Mouse (Mus musculus) left cerebral cortex, adult 8-10 months (tissue): Measurements from ENCODE around the gene Plg. TPM values are rescaled to one million over a fixed set of nuclear protein-coding genes. Genes with fewer than 3 reads are reported as not detected.

ENCODE experiments used
- DNase-seq, 2 experiments: peaks; one replicate each; pipeline ENCODE4 v3.0.0; 2022; ENCODE audit warnings: low spot score in 2 of 2
- total RNA-seq, 4 experiments: library from RNA; stranded (reverse); gene quantifications; 2 replicates each; pipeline ENCODE4 v1.2.4; 2022

Plg gene
- total RNA-seq, 4 experiments from 2014 or later: 0.13 to 0.53 (median 0.16) TPM; not detected in 1

DNA sequence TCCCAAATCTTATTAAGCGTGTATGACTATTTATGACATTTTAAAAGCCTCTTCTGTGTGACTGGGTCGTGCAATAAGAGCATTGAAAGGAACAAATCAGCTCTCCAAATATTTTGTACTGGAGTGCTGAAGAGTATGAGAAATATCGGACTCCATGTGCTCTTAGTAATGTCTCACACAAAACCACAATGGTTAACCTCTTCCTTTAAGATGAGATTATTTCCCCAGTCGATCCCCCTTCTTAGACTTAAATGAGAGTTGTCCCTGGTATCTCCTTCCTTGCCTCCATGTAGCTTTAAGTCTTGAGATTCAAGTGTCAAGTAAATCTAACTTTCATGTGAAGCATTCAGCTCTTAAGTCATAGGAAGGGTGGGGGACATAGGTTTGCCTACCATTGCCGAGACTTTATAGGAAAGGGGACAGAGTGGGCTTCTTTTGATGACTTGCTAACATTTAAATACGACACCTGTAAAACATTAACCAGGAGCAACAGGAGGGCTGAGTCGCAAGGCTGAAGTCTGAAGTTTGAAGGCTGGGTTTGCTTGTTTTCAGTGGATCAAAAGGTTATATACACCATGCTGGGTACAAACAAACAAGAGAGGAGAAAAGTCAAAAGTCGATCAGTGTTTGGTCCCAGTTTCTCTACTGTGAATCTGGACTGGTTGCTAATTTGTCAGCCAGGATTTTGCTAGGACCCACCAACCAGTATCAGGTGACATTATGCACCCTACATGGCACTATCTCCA lies 6.8 kb downstream of the Plg start:
- no peak for DNase-seq

DNA sequence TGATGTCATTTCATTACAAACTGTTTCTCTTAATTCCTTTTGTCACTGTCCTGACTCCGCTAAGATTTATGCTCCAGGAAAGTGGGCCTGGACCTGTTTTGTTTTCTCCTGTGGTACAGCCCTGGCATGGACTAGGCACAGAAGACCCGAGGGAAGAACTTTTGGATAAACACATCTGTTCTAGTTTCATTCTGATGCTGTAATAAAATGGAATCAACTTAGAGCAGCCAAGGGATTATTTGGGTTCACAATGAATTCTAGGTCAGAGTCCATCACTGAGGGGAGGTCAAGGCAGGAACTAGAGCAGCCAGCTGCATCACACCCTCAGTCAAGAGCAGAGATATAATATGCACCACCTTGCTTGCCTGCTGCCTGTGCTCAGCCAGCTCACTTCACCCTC lies 9.4 kb downstream of the Plg start:
- no peak for DNase-seq

DNA sequence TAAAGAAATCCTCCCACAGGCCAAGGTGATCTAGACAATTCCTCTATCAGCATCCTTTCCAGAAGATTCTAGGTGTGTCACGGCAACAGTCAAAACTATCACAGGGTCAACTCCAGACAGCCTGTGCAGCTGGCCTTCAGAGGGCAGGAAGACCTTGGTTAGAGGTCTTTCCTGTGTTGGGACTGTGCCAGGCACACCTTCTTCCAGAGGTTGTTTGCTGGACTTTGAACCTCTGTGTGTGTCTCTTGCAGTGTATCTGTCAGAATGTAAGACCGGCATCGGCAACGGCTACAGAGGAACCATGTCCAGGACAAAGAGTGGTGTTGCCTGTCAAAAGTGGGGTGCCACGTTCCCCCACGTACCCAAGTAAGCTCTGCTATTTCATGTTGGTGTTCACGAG lies 9.8 kb downstream of the Plg start:
- no peak for DNase-seq

DNA sequence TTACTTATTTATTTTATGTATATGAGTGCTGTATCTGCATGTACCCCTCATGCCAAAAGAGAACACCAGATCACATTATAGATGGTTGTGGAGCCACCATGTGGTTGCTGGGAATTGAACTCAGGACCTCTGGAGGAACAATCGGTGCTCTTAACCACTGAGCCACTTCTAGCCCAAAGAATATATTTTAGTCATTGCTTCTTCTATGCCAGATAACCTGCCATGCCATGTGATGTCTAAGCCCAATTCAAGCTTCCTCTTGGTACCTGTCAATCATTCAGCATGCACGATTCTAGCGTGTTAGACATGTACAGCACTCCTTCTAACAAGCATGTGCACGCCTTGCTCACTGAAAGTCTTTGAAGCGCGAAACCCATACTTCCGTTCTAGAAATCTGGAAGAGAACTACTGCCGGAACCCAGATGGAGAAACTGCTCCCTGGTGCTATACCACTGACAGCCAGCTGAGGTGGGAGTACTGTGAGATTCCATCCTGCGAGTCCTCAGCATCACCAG lies 17.8 kb downstream of the Plg start:
- no peak for DNase-seq

DNA sequence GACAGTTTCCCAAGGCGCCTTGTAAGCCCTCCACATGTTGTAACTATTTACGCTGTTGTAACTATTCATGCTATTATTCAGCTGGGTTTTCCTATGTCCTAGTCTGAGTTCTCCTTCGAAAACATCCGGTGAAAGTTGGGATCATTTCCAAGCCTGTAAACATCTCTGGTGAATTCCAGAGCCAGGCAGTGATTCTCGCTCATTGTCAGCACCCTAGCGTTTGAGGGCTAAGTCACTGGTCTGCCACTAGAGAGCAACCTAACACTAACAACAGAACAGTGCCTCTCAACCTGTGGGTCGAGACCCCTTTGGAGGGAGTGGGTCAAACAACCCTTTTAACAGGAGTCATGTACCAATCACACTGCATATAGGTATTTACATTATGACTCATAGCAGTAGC lies 25.0 kb downstream of the Plg start:
- no peak for DNase-seq

DNA sequence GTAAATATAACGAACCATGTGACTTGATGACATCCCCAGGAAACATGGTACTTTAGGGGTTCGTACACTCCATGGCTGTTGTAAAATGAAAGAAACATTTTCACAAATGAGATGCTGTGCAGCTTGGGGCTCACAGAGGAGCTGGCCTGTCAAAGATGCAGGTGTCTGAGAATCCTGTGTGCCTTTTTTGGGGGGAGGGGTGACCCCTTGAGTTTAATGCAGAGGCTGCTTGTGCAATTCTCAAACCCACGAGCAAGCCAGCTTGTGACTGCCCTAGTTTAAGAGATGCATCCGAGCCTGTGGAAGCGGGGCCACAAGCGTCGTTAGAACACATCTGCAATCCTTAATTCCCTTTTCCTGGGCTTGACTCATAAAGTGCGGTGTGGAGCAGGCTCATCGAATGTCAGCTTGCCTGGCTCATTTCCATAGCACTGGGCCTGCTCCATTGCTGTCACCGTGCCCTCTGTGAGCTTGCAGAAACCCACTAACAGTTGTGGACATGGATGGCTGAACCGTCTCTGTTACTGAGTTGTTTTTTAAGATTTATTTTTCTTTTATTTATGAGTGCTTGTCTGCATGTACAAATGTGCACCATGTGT lies 31.0 kb downstream of the Plg start:
- DNase-seq: no peak

DNA sequence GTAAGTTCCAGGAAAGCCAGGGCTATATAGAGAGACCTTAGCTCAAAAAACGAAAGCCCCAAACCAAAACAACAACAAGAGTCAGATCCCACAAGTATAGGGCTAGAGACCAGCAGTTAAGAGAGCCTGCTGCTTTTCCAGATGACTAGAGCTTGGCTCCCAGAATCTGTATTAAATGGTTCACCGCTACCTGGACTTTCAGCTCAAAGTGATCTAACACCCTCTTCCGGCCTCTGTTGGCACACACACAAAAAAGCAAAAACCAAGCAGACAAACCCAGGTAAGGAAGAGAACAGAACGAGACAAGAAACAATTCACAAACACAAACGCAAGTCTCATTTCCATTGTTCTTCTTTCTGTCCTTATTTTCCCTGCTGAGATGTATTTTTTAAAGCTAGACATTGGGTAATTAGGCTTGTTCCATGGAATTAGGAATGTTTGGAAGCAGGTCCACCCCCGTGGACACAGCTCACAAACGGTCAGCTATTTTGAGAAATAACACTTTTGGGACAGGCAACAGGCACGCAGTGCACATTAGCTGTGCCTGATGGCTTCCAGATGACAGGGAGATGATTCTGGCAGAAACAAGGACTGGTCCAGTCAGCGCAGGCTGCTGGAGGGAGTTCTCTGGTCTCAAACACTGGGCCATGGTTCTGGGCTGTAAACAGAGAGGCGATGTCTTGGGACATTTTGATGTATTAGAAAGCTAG lies 33.9 kb downstream of the Plg start:
- no peak for DNase-seq

DNA sequence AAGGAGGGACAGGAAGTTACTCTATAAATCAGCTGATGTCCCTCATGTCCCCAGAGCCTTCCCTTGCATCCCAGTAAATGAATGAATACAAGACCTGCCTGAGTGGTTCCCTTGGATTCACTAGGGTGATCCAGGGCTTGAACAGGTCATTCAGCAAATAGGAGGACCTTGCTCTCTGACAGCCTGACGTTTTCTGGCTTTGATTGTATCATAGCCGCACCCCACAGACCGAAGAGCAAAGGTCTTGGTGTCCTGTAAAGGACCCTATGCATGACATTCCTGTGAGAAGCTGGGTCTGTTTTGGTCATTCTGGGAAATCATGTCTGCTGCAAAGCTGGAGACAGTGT lies 34.5 kb downstream of the Plg start:
- no peak for DNase-seq

DNA sequence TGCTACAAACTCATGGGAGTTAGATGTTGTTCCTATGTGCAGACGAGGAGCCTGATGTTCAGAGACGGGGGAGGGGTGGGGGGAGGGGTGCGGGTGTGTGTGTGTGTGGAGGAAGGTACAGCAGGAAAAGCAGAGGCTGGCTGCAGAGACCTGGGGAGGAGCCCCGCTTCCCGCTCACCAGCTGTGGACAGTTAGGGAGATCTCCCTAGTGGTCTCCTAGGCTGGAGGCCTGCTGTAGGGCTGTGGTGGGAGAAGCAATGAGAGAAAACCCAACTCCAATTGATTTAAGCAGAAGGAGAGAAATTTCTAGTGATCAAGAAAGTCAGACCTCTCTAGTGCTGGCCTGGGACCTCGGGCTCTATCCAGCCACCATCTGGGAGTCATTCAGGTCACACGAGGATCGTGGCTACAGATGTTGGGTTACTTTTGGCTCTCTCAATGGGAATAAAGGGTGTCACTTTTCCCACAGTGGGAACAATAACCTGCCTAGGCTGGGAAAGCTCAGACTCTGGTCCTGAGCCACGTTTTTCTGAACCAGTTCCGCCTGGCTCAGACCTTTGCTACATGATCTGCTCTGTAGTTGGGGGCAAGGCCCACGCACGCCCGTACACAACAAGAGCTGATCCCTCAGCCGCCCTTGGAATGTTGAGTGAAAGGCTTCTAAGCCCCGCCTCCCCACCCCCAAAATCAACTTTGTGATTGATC lies 36.8 kb downstream of the Plg start:
- no peak for DNase-seq

DNA sequence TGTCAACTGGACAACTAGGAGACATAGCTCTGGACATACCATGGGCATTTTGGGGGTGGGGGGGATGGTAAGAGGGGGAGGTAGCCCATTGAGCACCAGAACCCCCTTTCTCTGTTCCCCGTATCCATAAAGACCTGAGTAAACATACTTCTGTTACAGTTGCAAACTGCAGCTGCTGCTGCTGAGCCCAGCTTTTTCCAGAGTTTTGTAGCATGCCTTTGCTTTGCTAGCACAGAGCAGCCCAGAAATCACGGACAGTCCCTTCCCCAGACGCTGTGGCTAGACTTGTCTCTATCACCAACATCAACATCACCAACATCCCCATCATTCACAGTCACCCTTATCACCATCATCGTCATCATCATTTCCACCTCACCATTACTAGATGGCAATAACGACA lies 37.3 kb downstream of the Plg start:
- no peak for DNase-seq

DNA sequence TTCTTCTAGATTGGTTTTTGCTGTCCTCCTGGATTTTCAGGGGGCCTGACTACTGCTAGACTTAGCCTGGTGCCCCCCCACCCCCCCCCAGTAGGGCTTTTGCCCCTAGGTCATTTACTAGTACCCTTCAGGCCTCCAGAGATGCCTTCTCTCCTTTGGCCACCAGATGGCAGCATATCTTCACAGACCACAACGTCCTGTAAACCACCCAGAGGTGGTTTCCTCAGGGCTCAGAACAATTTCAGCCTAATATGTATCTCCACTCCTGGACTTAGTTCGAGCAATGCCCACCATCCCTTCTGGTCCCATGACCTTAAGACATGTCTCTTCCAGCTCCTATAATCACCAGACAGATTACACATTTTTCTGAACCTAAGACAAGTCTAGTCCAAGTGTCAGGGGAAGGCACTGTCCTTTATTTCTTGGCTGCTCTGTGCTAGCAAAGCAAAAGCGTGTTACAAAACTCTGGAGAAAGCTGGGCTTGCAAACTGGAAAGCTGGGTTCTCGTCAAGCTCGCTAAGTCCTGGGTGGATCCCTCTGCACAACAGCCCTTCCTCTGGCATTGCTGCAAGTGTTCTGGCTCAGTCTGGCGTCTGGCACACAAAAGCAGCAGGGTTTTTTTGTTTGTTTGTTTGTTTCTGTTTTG lies 38.0 kb downstream of the Plg start:
- peak; percentile 34 to 72 for DNase-seq

DNA sequence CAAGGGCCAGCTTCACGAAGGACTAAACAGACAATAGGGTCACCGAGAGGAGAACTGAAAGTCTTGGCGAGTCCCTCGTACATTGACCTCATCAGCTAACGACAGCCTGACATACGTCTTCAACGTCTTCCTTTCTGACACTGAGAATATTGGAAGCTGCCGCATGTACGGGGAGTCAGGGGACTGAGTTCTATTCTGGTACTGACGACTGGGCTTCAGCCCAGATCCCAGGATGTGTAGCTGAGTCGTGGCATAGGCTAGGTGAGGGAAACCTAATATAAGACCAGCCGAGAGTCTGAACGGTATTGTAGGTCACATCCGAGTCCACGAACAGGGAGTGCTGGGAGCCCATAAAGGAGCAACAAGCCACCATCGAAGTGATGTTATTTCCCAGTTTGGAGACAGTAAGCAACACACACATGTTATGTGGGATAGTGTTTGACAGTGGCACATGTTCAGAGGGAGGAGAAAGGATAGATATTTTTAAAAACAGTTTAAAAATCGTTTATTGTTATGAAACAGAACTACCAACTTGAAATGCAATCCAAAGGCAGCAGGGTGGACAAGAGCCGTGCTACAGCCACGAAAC lies 41.2 kb downstream of the Plg start:
- DNase-seq: no peak

DNA sequence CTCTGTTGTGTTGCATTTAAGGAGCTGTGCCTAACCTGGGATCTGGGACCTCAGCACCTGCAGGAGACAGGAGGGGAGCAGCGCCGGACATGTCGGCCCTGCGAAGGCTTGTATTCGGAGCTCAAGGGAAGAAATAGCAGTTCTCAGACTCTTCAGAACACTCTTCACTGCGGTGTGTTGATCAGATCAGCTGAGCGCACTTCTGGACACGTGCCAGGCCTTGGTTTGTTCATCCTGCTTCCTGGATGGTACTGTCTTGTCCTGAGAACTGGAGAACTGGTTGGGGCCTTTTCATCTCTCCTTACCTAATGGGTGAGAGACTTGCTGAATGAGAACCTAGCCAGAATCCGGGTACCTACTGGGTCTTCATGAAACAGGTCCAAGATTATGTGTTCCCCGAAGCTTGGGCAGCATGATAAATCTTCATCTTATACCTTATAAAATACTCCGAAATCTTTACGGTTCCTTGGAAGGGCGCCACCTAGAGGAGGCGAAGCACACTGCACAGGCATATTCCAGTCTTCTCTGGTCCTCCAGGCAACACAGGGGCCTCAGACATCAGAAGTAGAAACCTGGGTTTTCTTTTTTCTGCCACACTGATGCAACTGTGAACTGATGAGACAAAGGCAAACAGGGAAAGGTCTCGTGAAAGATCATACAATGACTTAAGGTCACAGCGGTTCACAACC lies 42.6 kb downstream of the Plg start:
- DNase-seq: no peak

DNA sequence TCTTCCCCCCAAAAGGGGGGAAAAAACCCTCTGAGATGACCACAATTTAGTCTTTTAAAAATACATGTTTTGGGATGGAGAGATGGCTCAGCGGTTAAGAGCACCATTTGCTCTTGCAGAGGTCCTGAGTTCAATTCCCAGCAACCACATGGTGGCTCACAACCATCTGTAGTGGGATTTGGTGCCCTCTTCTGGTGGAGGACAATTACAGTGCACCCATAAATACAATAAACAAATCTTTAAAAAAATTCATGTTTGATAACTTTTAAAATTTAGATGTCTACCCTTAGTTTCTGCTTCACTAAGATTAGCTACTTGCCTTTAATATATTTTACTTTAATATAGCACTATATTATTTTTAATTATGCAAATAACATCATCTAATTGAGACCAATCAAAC lies 43.7 kb downstream of the Plg start:
- no peak for DNase-seq

DNA sequence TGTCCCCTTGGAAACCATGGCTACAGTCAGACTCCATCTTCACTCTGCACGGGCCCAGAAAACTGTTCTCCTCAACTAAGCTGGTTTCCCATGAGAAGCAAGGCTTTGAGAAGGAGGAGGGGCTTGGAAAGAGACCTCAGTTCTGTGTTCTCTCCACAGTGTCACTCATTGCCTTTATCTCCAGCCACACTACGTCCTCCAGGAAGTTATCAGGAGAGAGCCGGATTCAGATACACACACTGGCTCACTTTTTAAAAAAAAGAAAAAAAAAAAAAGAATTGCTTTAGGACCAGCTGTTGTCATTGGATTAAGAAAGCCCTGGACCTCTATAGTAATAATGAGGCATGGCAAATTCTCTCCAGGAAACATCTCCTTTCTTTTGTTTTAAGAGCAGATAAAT lies 48.7 kb downstream of the Plg start:
- DNase-seq: no peak

DNA sequence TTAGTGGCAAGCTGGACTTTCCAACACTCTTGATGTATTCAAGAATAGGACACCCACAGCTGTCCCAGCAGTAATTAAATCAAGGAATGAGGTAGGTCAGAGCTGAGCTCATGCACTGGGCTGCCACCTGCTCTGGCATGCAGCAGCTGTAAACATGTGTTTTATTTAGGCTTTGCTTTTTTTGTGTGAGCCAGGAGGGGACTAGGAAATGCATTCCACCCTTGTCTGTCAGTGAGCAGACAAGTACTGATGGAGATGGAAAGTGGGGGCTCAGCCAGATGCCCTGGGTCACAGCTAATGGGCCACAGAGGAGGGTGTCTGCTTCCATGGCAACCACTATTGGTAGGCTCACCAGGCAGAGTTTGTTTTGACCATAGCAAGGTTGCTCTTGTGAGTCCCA lies 50.0 kb downstream of the Plg start:
- no peak for DNase-seq

DNA sequence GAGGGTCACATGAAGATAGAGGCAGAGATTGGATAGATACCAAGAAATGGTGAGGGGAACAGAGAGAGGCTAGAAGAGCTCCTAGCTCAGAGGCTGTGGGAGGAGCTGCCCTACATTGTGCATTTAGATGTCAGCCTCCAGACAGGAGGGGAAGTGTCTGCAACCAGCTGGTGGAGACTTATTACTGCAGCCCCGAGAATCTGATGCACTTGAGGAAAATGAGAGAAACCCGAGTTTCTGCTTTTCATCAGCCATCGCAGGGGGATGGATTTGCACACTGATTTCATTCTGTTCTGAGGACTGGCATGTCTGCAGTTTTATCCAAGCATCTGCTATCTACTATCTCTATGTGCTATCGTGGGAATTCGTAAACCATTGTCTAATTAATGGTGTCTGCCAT lies 53.3 kb downstream of the Plg start:
- peak in 1 of 2 experiments; percentile 43 for DNase-seq

DNA sequence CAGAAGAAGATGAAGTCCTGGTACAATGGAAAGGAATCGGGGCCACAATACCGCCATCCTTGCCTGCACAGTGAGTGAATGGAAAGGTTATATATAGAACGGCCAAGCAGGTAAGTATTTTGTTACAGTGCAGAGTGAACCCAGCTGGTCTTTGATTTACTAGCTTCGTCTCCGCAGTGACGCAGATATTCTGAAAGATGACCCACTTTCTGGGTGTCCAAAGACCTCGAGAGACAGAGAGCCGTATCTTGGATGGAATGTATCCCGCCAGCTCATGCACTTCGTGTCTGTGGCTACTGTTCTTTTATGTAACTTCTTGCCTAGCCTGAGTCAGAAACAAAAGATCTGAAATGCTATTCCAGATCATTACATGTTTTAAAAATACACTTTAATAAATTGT lies 59.4 kb downstream of the Plg start:
- DNase-seq: no peak

DNA sequence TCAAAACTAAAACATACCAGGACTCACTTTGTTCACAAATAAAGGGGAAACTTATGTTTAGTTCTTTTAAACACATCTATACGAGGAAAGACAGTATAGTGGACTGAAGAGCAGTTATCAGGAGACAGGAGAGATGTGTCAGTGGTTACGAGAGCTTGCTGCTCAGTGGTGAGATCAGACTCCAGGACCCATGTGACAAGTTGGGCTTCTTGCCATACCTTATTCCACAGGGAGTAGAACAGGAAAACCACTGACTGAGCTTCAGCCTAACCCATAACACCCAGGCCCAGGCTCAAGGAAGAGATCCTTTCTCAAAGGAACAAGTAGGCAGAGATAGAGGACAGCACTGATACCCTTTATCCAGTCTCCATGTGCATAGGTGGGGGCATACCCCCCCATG lies 66.2 kb downstream of the Plg start:
- no peak for DNase-seq

DNA sequence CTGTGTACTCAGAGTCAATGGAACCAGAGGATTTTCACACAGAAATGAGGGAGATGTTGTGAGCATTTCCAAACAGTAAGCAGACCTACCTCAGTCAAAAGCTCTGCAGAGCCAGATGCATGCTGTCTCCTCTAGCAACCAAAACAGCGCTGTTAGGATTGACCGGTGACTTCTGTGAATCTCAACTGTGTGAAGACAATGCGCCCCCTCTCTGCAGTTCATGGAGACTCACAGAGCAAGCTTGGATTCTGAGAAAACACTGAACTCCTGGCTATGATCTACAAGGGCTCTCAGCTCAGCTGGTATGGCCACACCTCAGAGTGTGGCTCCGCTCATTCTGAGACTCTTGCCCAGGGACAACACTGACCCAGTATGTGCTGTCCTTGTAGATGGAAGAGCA lies 72.8 kb downstream of the Plg start:
- DNase-seq: no peak
